Mouse (Mus musculus): ENCODE measurements around the gene Plekhn1. TPM values are rescaled to one million over a fixed set of nuclear protein-coding genes. Genes with fewer than 3 reads are reported as not detected.

Plekhn1 gene
- total RNA-seq, 2 experiments from 2014 or later = 41.4 to 43.1 TPM

GRCm38 (mm10) chr4:156234021-156234501 lies 596 bp downstream of the Plekhn1 start:
- TF ChIP-seq CTCF (conservative IDR thresholded peaks at IDR 0.05) = no peak
- DNase-seq (ENCODE audit: low spot score in 2 of 2) = no peak
- Histone ChIP-seq H3K4me3 (peak overlapping the region; percentile 73), H3K27ac (peak overlapping the region; percentile 95)

- no peak for TF ChIP-seq CTCF (conservative IDR thresholded peaks at IDR 0.05)
- H3K27ac ChIP-seq = no peak overlapping the region
- no peak overlapping the region for H3K4me3 ChIP-seq
- peak in 1 of 2 experiments; percentile 58 for DNase-seq (ENCODE audit: low spot score in 2 of 2)
Observed at GRCm38 (mm10) chr4:156228393-156229024, 6.1 kb downstream of the Plekhn1 start.

GRCm38 (mm10) chr4:156227752-156228392 lies 6.8 kb downstream of the Plekhn1 start:
- no peak for TF ChIP-seq CTCF (conservative IDR thresholded peaks at IDR 0.05)
- no peak overlapping the region for H3K4me3 ChIP-seq
- DNase-seq (ENCODE audit: low spot score in 2 of 2) = no peak
- H3K27ac ChIP-seq = no peak overlapping the region

- Histone ChIP-seq H3K4me3 (no peak overlapping the region), H3K27ac (no peak overlapping the region)
- DNase-seq (ENCODE audit: low spot score in 2 of 2) = no peak
- no peak for TF ChIP-seq CTCF (conservative IDR thresholded peaks at IDR 0.05)
Observed at GRCm38 (mm10) chr4:156224276-156224675, 10.4 kb downstream of the Plekhn1 start.

- no peak for TF ChIP-seq CTCF (conservative IDR thresholded peaks at IDR 0.05)
- H3K4me3 ChIP-seq = no peak overlapping the region
- no peak overlapping the region for H3K27ac ChIP-seq
- no peak for DNase-seq (ENCODE audit: low spot score in 2 of 2)
Observed at GRCm38 (mm10) chr4:156219936-156220335, 14.7 kb downstream of the Plekhn1 start.

GRCm38 (mm10) chr4:156217838-156218237 lies 16.8 kb downstream of the Plekhn1 start:
- H3K4me3 ChIP-seq = no peak overlapping the region
- DNase-seq (ENCODE audit: low spot score in 2 of 2) = no peak

GRCm38 (mm10) chr4:156217022-156217669 lies 17.5 kb downstream of the Plekhn1 start:
- TF ChIP-seq CTCF (conservative IDR thresholded peaks at IDR 0.05) = no peak
- H3K4me3 ChIP-seq = no peak overlapping the region

More at GRCm38 (mm10) chr4:156217838-156218237, 16.8 kb downstream of the Plekhn1 start:
- H3K27ac ChIP-seq = no peak overlapping the region
- TF ChIP-seq CTCF (conservative IDR thresholded peaks at IDR 0.05) = no peak

GRCm38 (mm10) chr4:156216196-156216595 lies 18.5 kb downstream of the Plekhn1 start:
- Histone ChIP-seq H3K27ac (no peak overlapping the region), H3K4me3 (no peak overlapping the region)
- no peak for TF ChIP-seq CTCF (conservative IDR thresholded peaks at IDR 0.05)
- no peak for DNase-seq (ENCODE audit: low spot score in 2 of 2)

More at GRCm38 (mm10) chr4:156217022-156217669, 17.5 kb downstream of the Plekhn1 start:
- no peak overlapping the region for H3K27ac ChIP-seq
- DNase-seq (ENCODE audit: low spot score in 2 of 2) = no peak

GRCm38 (mm10) chr4:156215649-156216048 lies 19.0 kb downstream of the Plekhn1 start, which contains the start of gene Perm1:
TSS of gene Perm1 (plus strand) at chr4:156215868.
- Histone ChIP-seq H3K4me3 (no peak within 1 kb of the TSS), H3K27ac (no peak within 1 kb of the TSS)
- no peak for TF ChIP-seq CTCF (conservative IDR thresholded peaks at IDR 0.05)
- DNase-seq (ENCODE audit: low spot score in 2 of 2) = no peak

- no peak for DNase-seq (ENCODE audit: low spot score in 2 of 2)
- no peak for TF ChIP-seq CTCF (conservative IDR thresholded peaks at IDR 0.05)
- H3K4me3 ChIP-seq = no peak overlapping the region
- no peak overlapping the region for H3K27ac ChIP-seq
Observed at GRCm38 (mm10) chr4:156213134-156213533, 21.5 kb downstream of the Plekhn1 start.

GRCm38 (mm10) chr4:156209963-156210635 lies 24.6 kb downstream of the Plekhn1 start:
- DNase-seq (ENCODE audit: low spot score in 2 of 2) = no peak
- H3K27ac ChIP-seq = no peak overlapping the region
- no peak for TF ChIP-seq CTCF (conservative IDR thresholded peaks at IDR 0.05)
- H3K4me3 ChIP-seq = no peak overlapping the region

- no peak for DNase-seq (ENCODE audit: low spot score in 2 of 2)
Observed at GRCm38 (mm10) chr4:156208872-156209271, 25.8 kb downstream of the Plekhn1 start.

More at GRCm38 (mm10) chr4:156208872-156209271, 25.8 kb downstream of the Plekhn1 start:
- Histone ChIP-seq H3K4me3 (no peak overlapping the region), H3K27ac (no peak overlapping the region)
- no peak for TF ChIP-seq CTCF (conservative IDR thresholded peaks at IDR 0.05)
